ENCODE assay signal across 21 mouse cellular contexts in genomic region chr5:38106080-38106697, GRCm38 (mm10). TPM values are rescaled to one million over a fixed set of nuclear protein-coding genes. Genes with fewer than 3 reads are reported as not detected.
DNase-seq lines count a peak whose midpoint lies in the region; ATAC-seq and TF ChIP-seq lines count a peak whose summit lies in the region.
"Had no signal": no experiment of that assay in that cellular context is flagged by ENCODE, and none has a peak within 500 bp of the region (broad histone marks: within the 10 kb centered on the region; RNA-seq: fewer than 3 reads in every experiment).

No protein-coding gene starts in this region.

- ATAC-seq in kidney, postnatal 0 days (replicated peaks; ENCODE audit: low FRiP score, low read depth) = no peak; the same call in 1 of the 2 replicates
- peak; percentile 77 for ATAC-seq in limb, embryonic 12.5 days (ENCODE audit: insufficient number of reproducible peaks, insufficient read depth, low FRiP score, low TSS enrichment, low read depth)
- peak; percentile 64 for ATAC-seq in neural tube, embryonic 15.5 days (ENCODE audit: low FRiP score)
- ATAC-seq: forebrain, embryonic 13.5 days; intestine, postnatal 0 days; midbrain, embryonic 13.5 days had no signal

- peak; percentile 53 for DNase-seq in embryo, embryonic 11 days
- no peak for DNase-seq in embryo, embryonic 10 days (ENCODE audit: low spot score)
- DNase-seq in kidney, postnatal 0 days (ENCODE audit: low spot score) = peak; percentile 28
- DNase-seq in kidney, postnatal 25 days = no peak
- DNase-seq in right cerebral cortex, postnatal 36 days (ENCODE audit: low spot score in 2 of 2) = no peak
- DNase-seq: adrenal gland, postnatal 14 days; cerebellum, adult 8-10 months; lung, embryonic 14.5 days; thymus, adult 2 months; thymus, postnatal 4 days had no signal

- H3K4me1 ChIP-seq in kidney, postnatal 0 days (replicated peaks; ENCODE audit: insufficient read depth, low read length) = no peaks in the 10 kb centered on the region
- H3K4me1 ChIP-seq in limb, embryonic 12.5 days (replicated peaks) = peaks cover 32% of the 10 kb centered on the region
- peaks cover 18% of the 10 kb centered on the region for H3K4me1 ChIP-seq in neural tube, embryonic 15.5 days
- H3K4me1 ChIP-seq: embryonic facial prominence, embryonic 13.5 days; forebrain, embryonic 13.5 days; heart, embryonic 10.5 days; midbrain, embryonic 13.5 days had no signal

- no peaks in the 10 kb centered on the region for H3K9me3 ChIP-seq in kidney, postnatal 0 days (replicated peaks; ENCODE audit: low read length)
- no peaks in the 10 kb centered on the region; the same call in 1 of the 2 replicates for H3K9me3 ChIP-seq in limb, embryonic 12.5 days
- H3K9me3 ChIP-seq in neural tube, embryonic 15.5 days (replicated peaks) = no peaks in the 10 kb centered on the region
- H3K9me3 ChIP-seq: embryonic facial prominence, embryonic 13.5 days; forebrain, embryonic 13.5 days; heart, embryonic 10.5 days; limb, embryonic 15.5 days; midbrain, embryonic 13.5 days had no signal

- WGBS in kidney, postnatal 0 days = 42% methylated on average over 14 of the region's 14 CpGs
- 25% methylated on average over 14 of the region's 14 CpGs for WGBS in limb, embryonic 12.5 days
- WGBS in neural tube, embryonic 15.5 days = 62% methylated on average over 14 of the region's 14 CpGs

- no peak overlapping the region for H3K9ac ChIP-seq in kidney, postnatal 0 days (ENCODE audit: low read depth, low read length)
- no peak overlapping the region for H3K9ac ChIP-seq in limb, embryonic 12.5 days (replicated peaks)
- no peak overlapping the region for H3K9ac ChIP-seq in neural tube, embryonic 15.5 days (replicated peaks)
- H3K9ac ChIP-seq: embryonic facial prominence, embryonic 13.5 days; forebrain, embryonic 13.5 days; limb, embryonic 15.5 days; liver, embryonic 14.5 days; lung, embryonic 14.5 days; midbrain, embryonic 13.5 days had no signal

- H3K36me3 ChIP-seq in kidney, postnatal 0 days (ENCODE audit: insufficient read depth, low read length) = peaks cover 7% of the 10 kb centered on the region; the same call in 1 of the 2 replicates
- peaks cover 14% of the 10 kb centered on the region for H3K36me3 ChIP-seq in limb, embryonic 12.5 days
- 0 out of 2 replicates have a peak, but pooled peaks cover 14% of the 10 kb centered on the region for H3K36me3 ChIP-seq in neural tube, embryonic 15.5 days

- H3K4me3 ChIP-seq in kidney, postnatal 0 days (replicated peaks; ENCODE audit: low read depth, low read length) = no peak overlapping the region
- no peak overlapping the region for H3K4me3 ChIP-seq in limb, embryonic 12.5 days (replicated peaks)
- H3K4me3 ChIP-seq in neural tube, embryonic 15.5 days (replicated peaks) = no peak overlapping the region
- H3K4me3 ChIP-seq: embryonic facial prominence, embryonic 13.5 days; erythroblast, embryonic 14.5 days; forebrain, embryonic 13.5 days; heart, embryonic 10.5 days; limb, embryonic 15.5 days; midbrain, embryonic 13.5 days had no signal

- TF ChIP-seq CTCF in kidney, postnatal 0 days (IDR thresholded peaks at IDR 0.05; ENCODE audit: low read depth) = no peak

- no peak overlapping the region for H3K4me2 ChIP-seq in kidney, postnatal 0 days (ENCODE audit: low read length)
- H3K4me2 ChIP-seq in limb, embryonic 12.5 days = 0 out of 2 replicates have a peak overlapping the region, but pooled peaks have one; percentile 8
- no peak overlapping the region for H3K4me2 ChIP-seq in neural tube, embryonic 15.5 days
- H3K4me2 ChIP-seq: embryonic facial prominence, embryonic 13.5 days; forebrain, embryonic 13.5 days; limb, embryonic 15.5 days; lung, embryonic 14.5 days; midbrain, embryonic 13.5 days had no signal

- no peak overlapping the region for H3K27ac ChIP-seq in kidney, postnatal 0 days
- H3K27ac ChIP-seq in limb, embryonic 12.5 days = peak overlapping the region; percentile 64
- peak overlapping the region; percentile 64 for H3K27ac ChIP-seq in neural tube, embryonic 15.5 days (replicated peaks)
- H3K27ac ChIP-seq: embryonic facial prominence, embryonic 13.5 days; forebrain, embryonic 13.5 days; heart, embryonic 10.5 days; limb, embryonic 15.5 days; liver, embryonic 14.5 days; midbrain, embryonic 13.5 days; stomach, postnatal 0 days had no signal

- H3K27me3 ChIP-seq in kidney, postnatal 0 days (ENCODE audit: insufficient read depth, low read length) = no peaks in the 10 kb centered on the region
- 0 out of 2 replicates have a peak, but pooled peaks cover 4% of the 10 kb centered on the region for H3K27me3 ChIP-seq in limb, embryonic 12.5 days
- no peaks in the 10 kb centered on the region for H3K27me3 ChIP-seq in neural tube, embryonic 15.5 days (replicated peaks)
- H3K27me3 ChIP-seq: embryonic facial prominence, embryonic 13.5 days; forebrain, embryonic 13.5 days; limb, embryonic 15.5 days; midbrain, embryonic 13.5 days had no signal

RNA-seq across cellular contexts. Expression of gene Nsg1, which starts 53.5 kb away (rescaled TPM):
- 26.4 and 32.7 TPM in 2 replicates for polyA plus RNA-seq in kidney, postnatal 0 days (2015; fragmentation: Nextera tagmentation; extraction: Ambion mirVana)
- 134 and 142 TPM in 2 replicates for polyA plus RNA-seq in limb, embryonic 12.5 days (2016; fragmentation: Nextera tagmentation; extraction: Ambion mirVana)
- 1,201 and 1,460 TPM in 2 replicates for polyA plus RNA-seq in neural tube, embryonic 15.5 days (2015; fragmentation: Nextera tagmentation; extraction: Ambion mirVana)
- polyA plus RNA-seq: erythroblast, embryonic 14.5 days had no signal

Comparison
In these comparisons a context has a peak if more than half of its experiments do, and no peak if none do; other contexts are left out.
1. DNase-seq: peak in embryo, embryonic 11 days (single experiment) and kidney, postnatal 0 days (single experiment); none in embryo, embryonic 10 days (single experiment), kidney, postnatal 25 days (0 of 2) and right cerebral cortex, postnatal 36 days (0 of 2).